Mouse (Mus musculus): Measurements from ENCODE around the gene Pacsin3.
"Not testable (repeated sequence)": the region's sequence is repeated elsewhere in the genome, so short reads cannot be mapped to it uniquely, and the experiment has no call there.

Gene Pacsin3

GRCm38 (mm10) chr2:91255661-91256150 is at the start of gene Pacsin3:
Pacsin3 (plus strand) TSS chr2:91255954.
- no peak for DNase-seq

- DNase-seq = no peak
Measured at GRCm38 (mm10) chr2:91206254-91206775, 49.4 kb upstream of the Pacsin3 start.

GRCm38 (mm10) chr2:91213311-91213710 is 42.4 kb upstream of the Pacsin3 start:
- DNase-seq = no peak

DNA sequence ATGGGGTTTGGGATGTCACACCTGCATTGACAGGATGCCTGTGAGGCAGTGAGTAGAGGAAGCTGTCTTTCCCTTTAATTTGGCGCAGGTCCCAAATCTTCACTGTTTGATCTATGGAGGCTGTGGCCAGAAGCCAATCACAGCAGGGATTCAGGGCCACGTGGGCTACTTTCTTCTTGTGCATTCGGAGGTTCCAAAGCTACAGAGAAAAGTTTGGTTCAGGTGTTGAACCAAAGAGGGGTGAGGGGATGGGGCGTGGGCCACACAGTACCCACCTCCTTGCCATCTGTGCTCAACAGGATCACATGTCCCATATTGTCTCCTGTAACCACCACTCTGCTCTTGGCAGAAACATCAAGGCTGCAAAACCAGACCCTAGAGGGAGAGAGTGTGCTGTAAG is 38.7 kb upstream of the Pacsin3 start:
- DNase-seq = peak; percentile 69

- DNase-seq = no peak
Measured at GRCm38 (mm10) chr2:91220501-91220900, 35.3 kb upstream of the Pacsin3 start.

DNA sequence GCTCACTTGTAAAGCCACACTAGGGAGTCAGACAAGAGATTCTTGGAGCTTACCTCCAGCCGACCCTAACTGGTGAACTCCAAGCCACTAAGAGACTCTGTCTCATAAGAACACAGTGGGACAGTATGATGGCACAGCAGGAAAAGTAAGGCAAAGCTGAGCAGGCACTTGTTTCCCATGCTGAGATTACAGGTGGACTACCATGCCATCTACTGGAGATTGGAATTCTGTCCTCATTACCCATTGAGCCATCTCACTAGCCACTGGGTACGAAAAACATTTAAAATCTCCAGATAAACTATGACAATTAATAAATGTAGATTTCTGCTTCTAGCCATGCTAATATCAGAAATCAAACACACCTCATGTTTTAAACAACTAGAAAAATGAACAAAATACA is 32.1 kb upstream of the Pacsin3 start:
- DNase-seq = no peak

- DNase-seq = no peak
Measured at GRCm38 (mm10) chr2:91229735-91230134, 26.0 kb upstream of the Pacsin3 start.

GRCm38 (mm10) chr2:91236601-91237510 is 18.9 kb upstream of the Pacsin3 start, which contains the start of gene Ddb2:
Ddb2 (minus strand) TSS chr2:91236982.
- peak; percentile 92 for DNase-seq

DNA sequence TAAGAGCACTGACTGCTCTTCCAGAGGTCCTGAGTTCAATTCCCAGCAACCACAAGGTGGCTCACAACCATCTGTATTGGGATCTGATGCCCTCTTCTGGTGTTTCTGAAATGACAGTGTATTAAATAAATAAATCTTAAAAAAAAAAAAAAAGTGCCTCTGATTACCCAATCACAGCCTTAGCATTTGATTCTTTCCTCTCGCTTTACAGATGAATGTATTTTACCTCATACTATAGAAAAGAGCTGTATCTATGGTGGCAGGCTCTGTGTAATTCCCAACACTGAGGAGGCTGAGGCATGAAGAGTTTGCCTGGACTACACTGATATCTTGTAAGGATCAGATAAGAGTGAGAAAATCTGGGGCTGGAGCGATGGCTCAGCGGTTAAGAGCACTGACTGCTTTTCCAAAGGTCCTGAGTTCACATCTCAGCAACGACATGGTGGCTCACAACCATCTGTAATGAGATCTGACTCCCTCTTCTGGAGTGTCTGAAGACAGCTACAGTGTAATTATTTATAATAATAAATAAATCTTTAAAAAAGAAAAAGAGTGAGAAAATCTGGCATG is 18.2 kb upstream of the Pacsin3 start:
- not testable (repeated sequence) for DNase-seq

DNA sequence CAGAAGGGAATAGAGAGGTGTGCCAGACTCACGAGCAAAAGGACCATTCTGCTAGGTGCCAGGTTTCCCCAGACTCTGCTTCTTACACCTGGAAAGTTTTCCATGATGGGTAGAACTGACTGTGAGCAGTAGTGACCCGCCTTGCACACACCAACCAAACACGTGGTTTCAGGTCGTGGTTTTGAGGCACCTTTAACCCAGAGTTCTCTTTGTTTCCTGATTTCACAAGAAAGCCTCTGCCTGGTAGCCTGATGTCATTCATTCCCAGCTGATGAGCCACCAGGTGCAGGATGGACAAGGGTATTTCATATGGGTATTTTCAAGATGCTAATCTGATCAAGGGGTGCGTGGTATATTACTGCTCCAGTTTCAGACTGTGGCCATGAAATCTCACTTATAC is 13.2 kb upstream of the Pacsin3 start:
- no peak for DNase-seq

GRCm38 (mm10) chr2:91243416-91243815 is 12.3 kb upstream of the Pacsin3 start:
- DNase-seq = no peak

DNA sequence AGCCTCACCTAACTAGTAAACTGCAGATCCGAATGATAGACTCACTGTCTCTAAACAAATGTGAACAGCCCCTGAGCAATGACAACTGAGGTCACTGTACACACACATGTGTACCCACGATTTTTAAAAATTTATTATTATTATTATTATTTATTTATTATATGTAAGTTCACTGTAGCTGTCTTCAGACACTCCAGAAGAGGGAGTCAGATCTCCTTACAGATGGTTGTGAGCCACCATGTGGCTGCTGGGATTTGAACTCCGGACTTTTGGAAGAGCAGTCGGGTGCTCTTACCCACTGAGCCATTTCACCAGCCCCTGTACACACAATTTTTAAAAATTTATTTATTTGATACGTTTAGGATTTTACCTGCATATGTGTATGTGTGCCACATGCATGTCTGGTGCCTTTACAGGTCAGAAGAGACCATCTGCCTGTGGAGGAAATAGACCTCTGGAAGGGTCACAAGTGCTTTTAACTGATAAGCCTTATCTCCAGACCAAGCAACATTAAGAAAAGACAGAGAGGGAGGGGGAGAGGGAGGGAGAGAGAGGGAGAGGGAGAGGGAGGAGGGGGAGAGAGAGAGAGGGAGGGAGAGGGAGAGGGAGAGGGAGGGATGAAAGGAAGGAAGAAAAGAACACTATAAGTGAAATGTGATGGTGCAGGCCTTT is 11.1 kb upstream of the Pacsin3 start:
- no peak for DNase-seq

- no peak for DNase-seq
Measured at GRCm38 (mm10) chr2:91248366-91248765, 7.4 kb upstream of the Pacsin3 start.

DNA sequence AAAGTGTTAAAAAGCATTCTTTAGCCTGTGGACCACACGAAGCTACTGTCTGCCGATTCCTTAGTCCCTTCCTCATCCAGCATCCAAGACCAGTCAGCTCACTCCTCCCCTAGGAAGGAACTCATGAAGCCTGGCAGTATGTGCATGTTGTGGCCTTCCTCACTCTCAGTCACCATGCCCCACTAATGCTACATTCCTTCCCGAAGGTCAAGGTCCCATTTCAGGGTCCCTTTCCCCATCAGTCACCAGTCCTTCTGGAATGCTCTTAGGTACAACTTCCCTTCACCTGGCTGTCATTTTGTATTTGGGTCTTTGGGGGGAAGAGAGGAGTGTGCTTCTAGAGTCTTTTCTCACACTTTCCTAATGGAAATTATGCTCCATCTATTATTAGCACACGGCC is 3.8 kb upstream of the Pacsin3 start:
- DNase-seq = no peak

DNA sequence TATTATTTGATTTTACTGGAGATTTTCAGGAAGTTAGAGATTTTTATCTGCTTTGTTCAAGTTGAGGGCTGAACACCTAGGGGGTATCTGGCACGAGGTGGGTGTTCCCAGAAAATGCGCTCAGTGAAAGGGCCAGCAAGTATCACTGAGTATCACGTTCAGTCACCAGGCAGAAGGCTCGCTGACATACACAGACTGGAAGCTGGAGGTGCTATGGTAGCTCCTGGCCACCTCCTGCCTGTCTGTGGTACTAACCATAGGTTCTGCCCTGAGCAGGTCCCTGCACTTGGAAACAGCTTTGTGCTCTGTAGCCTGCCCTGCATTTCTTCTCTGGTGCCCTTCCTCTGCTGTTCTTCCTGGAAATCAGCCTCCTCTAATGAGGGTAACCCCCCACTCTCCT is 3.2 kb upstream of the Pacsin3 start:
- DNase-seq = no peak

DNA sequence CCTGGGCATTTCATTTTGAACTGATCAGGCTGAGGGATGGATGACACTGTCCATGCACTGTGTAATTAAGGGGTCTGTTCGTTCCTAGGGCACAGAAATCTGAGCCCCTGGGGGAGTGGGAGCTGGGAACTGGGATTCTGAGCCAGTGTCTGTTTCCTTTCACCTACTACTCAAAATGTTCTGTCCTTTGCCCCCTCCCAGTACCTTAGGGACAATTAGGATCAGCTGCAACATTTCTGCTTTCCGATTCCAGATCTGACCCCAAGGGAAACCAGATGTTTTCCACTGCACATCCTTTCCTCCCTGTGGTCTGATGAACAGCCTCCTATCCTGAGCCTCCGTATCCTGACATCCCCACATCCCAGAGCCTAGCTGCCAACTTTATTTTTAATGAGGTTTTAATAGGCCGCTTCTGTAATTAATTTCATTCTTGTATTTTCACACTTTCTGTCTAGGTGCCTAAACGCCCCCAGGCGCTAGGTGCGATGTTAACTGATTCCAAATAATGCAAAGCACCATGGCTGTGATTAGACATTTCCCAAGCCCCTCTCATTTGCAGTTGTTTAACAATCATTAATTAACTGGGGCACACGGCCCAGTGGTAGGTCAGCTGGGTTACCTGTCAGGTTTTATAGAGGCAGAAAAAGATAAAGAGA is 901 bp upstream of the Pacsin3 start:
- DNase-seq = no peak

DNA sequence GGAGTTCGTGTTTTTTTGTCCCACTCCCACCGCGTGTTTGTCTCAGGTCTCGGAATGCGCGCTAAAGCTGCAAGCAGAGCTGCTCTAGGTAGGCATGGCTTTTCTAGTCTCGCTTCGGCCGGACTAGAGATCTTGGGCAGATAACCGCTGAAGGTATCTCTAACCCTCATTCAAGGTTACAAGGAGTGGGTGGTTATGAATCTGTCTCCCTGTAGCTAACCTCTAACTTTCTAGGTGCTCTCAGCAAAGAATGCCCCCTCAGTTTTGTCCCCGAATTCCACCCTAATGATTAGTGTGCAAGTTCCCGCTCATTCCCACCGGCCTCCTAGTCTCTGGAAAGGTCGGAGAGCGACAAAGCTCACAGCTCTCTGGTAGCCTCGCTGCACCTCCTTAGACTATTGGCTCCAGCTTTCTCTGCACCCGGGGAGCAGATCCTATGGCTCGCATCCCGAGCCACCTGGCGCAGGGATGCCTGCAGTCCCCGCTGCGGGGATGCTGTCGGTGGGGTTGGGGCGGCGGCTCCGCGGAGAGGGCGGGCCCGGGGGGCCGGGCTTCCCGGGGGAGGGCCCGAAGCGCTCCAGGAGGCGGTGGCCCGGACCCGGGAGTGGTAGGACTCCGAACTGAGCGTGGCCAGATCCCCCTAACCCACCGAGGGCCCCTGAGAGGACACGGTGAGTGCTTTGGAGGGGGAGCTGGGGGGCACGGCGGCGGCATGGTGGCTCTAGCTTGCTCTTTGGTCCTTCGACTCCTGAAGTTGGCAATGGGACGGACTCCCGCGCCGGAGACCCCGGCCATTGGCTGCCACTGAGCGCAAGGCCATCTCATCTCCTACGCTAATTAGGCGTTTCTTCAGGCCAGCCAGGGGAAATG is 737 bp downstream of the Pacsin3 start:
- DNase-seq = peak; percentile 40

DNA sequence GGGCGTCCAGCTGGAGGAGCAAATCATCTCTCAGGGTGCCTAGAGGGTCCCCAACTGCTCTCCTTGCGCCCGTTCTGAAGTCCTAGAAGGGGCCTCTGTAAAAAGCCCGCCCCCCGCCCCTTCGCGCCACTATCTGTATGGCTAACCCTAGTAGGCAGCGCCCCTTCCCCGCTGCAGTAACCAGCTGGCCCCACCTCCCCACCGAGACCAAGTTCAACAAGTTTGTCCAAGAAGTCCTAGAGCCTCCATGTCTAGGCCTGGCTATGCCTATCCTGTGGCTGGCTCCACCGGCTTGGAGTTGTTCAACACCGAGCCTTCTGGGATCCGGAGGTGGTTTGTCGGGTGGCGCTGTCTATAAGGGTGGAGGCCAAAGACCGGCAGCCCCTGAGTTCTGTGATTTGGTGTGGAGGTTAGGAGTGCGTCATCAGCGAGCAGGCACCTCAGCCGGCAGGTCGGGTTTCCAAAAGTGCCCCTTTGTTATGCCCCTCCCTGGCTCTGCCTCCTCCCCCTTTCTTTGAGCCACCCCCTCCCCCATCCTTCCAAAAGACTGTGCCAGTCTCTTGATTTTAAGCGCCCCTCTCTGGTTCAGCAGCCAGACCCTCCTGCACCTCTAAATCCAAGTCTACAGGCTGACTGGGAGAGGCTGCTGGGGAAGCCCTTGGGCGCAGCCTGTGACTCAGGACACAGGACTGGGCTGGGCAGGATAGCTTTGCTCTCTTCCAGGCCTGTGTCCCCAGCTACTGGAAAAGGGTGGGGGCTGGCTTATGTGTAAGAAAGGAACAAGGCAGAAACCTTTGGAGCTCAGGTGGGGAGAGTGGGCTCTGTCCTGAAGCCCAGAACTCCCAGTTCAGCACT is 1.6 kb downstream of the Pacsin3 start:
- DNase-seq = no peak

DNA sequence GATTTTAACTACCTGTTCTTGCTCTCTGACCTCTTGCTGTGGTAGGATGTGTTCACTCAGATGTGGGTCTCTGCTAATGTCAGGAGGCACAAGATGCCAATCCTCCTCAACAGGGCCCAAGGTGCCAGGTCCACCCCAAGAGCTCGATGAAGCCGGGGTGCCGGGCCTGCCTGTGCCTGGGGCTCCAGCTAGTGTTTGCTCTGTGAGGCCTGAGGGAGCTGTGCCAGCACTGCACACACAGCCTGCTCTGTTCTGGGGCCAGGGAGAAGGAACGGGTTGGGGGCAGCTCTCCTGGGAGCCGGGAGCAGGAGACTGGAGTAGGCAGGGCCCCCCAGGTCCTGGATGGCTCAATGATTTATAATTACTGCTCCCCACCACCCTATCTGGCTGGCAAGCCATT is 2.3 kb downstream of the Pacsin3 start:
- DNase-seq = no peak

- no peak for DNase-seq
Measured at GRCm38 (mm10) chr2:91258830-91259229, 3.1 kb downstream of the Pacsin3 start.

- no peak for DNase-seq
Measured at GRCm38 (mm10) chr2:91259493-91259892, 3.7 kb downstream of the Pacsin3 start.
